Mouse (Mus musculus): Measurements from ENCODE around the gene Nol4l. TPM values are rescaled to one million over a fixed set of nuclear protein-coding genes. Genes with fewer than 3 reads are reported as not detected.

Nol4l gene
- 1 to 10 TPM; 2.2 to 3.6 (median 3.0) TPM for total RNA-seq (2022)

DNA sequence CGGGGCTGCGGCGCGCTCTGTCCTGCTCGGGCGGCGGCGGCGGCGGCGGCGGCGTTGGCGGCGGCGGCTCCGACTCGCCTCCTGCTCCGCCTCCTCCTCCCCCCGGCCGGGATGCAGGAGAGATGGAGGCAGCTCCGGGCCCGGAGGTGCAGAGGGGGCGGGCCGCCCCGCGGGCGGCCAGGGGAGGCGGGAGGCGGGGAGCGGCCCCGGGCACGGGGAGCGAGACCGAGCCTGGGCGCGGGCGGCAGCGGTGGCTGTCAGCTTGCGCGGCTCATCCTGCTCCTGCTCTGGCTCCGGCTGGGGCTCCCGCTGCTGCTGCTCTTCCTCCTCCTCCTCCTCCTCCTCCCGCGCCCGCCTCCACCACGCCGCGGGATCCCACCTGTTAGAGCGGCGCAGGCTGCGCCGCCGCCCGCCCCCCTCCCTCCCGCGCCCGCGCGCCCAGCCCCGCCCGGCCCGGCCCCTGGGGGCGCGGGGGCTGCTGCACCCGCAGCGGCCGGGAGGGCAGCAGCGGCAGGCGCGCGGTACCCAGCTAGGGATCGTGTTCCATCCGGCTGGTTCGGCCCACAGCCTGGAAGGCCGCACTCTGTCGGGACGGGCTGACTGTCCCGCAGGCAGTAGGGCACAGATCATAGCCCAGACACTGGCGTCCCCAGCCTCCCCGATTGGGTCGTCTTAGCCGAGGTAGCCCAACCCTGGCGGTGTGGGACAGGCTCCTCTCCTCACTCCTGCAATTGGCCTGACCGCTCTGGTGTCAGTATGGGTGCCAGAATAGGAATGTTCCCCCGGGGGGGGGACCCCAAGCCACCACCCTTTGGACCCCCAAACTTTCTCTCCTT, at the start of gene Nol4l:
Nol4l (minus strand) TSS at position 41 of the 836 bp plus-strand sequence.
- no peak for DNase-seq (ENCODE audit: low spot score)

DNA sequence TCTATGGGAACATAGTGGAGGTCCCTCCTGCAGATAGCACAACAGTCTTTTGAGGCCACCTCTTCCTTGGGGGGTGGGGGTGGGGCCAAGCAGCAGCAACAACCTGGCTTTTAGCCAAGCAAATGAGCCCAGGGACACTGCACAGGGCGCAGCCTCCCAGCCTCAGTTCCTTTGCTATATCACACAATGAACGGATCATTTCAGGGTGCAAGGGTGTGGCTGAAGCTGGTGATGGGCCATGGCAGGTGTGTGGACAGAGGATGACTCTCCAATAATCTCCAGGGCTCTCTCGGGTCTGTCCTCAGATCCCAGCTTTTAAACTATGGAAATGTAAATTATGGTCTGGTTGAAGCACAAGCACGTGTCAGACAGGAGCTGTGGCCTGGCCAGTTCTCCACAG, 47.4 kb upstream of the Nol4l start:
- no peak for DNase-seq (ENCODE audit: low spot score)

DNA sequence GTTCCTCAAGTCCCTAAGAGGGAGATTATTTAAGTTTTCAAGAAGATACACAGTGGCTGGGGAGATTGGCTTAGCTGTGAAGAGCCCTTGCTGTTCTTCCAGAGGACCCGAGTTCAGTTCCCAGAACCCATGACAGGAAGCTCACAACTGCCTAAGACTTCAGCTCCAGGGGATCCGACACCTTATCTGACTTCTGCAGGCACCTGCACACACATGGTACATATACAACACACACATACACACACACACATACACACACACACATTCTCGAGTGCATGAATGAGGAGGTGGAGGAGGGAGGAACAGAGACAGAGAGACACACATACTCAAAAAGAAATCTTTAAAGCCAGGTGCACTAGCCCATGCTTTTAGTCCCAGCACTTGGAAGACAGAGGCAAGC, 46.4 kb upstream of the Nol4l start:
- no peak for DNase-seq (ENCODE audit: low spot score)

DNA sequence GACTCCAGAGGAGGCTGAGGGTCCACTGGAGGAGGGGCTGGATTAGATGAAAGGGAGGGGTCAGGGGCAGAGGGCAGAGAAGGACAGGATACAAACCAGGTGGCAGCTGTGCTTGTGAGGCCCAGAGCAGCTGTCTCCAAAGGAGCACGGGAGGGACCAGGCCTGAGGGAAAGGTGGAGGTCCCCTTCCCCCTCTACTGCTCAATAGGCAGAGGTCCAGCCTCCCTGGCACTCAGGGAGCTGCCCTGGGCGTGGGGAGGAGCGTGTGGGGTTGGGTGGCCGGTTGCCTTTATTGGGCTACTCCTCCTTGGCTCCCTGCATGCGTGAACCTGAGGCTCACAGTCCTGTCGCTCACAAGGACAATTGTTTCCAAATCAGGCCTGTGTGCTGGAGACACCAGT, 45.8 kb upstream of the Nol4l start:
- no peak for DNase-seq (ENCODE audit: low spot score)

DNA sequence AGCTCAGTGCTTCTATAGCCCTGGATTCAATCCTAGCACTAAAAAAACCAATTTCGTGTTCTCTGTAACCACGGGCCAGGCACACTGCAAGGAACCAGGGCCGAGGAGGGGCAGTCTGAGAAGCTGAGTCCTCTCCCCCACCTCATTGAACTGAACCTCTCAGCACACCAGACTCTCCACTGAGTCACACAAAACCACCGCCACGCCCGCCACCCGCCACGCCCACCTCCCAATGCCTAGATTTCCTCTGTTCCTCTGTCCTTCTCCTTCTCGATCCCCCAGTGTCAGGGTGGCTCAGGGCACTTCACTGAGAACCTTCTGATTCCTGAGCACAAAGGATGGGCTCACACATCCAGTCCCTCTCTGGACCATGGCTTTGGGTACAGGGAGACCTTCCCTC, 43.3 kb upstream of the Nol4l start:
- no peak for DNase-seq (ENCODE audit: low spot score)

- DNase-seq (ENCODE audit: low spot score), result no peak
Observed at GRCm38 (mm10) chr2:153568541-153568940, 38.8 kb upstream of the Nol4l start.

DNA sequence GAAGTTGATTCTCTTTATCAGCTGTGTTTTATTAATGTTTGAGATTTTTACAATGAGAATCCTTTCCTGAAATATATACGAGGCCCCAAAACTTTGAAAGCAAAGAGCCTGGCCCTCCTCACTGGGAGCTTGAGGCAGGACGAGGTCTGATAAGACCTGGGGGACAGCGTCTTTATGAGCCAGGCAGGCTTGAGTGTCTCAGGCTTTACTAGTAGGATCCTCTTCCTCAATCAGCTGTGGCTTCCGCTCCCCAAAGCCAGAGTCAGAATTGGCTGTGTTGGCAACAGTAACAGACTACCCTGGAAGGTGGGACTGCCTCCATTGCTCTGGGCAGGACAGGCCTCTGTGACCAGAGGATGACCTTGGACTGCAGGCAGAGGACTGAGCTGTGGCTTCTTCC, 38.2 kb upstream of the Nol4l start:
- no peak for DNase-seq (ENCODE audit: low spot score)

- no peak for DNase-seq (ENCODE audit: low spot score)
Observed at GRCm38 (mm10) chr2:153564343-153564742, 34.6 kb upstream of the Nol4l start.

DNA sequence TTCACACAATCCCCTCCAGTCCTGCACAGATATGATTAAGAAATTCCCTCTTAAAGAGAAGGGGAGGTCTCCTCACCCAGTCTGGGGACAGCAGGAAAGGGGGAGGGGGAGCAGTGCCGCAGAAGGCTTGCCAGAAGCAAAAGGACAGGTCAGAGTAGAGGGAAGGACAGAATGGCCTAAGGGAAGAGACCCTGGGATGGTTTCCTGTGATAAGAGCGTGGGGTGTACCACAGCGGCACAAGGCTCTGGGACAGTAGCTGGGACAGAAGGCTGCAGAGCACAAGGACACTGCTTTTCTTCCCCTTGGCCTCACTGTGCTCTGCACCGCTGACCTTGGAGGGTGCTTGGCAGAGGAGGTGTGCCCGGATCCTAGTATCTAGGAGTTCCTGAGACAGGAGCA, 31.8 kb upstream of the Nol4l start:
- DNase-seq (ENCODE audit: low spot score), result no peak

- peak; percentile 37 for DNase-seq (ENCODE audit: low spot score)
Observed at GRCm38 (mm10) chr2:153560664-153561541, 31.1 kb upstream of the Nol4l start.

DNA sequence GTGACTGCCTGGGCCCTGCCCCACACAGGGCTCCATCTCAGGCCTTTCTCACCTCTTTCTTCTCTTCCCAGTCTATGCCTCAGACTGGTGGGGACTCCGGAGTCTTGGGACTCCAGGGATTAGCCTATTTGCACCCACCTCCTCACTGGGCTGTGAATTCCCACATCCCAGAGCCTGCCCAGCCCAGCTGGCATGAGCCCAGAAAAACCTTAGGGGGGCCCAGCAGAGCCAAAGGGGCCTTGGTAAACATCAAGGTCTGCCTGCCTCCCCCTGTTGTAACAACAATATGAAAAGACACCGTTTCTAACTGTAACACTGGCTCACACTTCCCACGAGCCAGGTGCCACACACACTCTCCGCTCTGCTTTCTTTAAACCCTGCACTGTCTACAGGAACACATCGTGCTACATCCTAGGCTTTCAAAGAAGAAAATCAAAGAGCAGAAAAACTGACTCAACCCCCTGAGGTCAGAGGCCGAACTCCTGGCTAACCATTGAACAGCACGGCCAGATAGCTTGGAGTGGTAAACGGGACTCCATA, 29.9 kb upstream of the Nol4l start:
- no peak for DNase-seq (ENCODE audit: low spot score)

DNA sequence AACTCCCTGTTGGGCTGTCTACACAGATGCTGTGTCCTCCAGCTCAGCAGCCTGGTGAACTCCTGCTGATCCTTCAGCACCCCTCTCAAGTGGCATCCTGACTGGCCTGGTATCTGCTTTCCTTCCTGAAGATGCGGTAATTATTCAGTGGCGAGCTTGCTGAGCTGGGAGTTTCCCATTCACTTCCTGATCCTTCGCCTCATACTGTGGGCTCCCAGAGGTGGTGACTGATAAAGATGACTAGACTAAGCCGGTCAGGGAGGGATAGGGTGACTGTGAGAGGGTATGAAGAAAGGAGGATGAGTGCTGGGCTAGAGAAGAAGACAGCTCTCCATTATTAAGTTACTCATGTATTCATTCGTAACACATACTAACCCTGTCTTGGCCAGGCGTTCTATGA, 28.7 kb upstream of the Nol4l start:
- no peak for DNase-seq (ENCODE audit: low spot score)

GRCm38 (mm10) chr2:153557259-153557658, 27.5 kb upstream of the Nol4l start:
- DNase-seq (ENCODE audit: low spot score), result no peak

DNA sequence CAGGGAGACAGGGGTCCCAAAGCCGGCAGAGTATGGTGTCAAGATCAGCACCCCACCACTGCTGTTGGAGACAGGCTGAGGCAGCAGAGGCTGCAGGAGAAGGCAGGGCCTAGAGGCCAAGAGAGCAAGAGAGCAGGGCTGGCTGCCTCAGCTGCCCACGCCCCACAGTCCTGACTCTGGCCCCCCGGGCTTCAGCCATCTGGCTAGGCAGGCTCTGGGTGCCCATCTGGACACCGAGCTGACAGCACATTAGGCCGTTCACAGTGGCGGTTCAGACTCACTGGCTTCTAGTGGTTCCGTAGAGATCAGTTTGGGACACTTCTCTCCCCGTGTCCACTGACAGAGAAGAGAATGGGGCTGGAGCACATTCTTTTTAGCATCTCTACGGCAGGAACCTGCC, 26.4 kb upstream of the Nol4l start:
- DNase-seq (ENCODE audit: low spot score), result no peak

GRCm38 (mm10) chr2:153554543-153554942, 24.8 kb upstream of the Nol4l start:
- no peak for DNase-seq (ENCODE audit: low spot score)

DNA sequence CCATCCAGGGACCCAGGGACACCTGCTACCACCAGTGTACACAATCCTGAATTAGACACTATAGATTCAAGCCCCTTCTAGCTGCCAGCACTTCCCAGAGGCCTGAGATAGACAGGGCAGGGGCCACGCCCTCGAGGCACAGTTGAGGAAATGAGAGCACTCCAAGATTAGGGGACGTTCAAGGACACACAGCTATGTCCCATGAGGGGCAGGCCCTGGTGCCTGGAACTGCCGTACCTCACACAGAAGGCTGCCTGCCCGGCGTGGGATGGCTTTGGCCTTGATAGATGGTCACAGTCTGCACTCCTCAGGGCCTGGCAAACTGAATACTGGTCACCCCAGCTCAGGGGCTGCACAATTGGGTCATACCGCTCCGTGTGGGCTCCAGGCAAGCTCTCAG, 19.7 kb upstream of the Nol4l start:
- no peak for DNase-seq (ENCODE audit: low spot score)

DNA sequence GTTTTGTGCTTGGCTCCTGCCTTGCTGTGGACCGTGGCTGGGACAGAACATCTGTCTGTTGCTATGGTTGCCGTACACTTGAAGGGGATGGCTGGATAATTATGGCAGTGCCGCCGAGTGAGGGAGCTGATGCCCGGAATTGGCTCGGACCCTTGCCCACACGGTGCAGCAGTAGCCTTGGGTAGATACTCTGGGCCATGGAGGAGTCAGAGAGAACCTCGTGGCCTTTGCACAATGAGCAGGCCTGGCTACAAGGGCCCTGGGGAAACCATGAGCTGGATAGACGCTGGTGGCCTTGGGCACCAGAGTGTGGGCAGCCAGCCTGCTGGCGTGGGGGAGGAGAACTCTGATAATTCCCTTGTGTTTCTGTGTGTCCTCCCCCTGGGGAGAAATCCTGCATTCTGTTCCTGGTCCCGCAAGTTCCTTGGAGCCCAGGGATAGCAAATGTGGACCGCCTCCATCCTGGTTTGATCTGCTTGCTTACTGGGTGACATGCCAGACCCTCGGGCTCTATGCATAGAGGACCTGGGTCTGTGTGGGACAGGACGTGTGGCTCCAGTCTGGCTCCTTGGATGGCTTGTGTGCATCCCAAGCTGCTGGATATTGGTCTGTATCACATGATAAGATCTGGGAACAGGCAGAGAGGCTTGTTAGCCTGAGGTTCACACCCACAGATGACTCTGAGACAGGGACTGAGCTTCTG, 18.6 kb upstream of the Nol4l start:
- DNase-seq (ENCODE audit: low spot score), result no peak

DNA sequence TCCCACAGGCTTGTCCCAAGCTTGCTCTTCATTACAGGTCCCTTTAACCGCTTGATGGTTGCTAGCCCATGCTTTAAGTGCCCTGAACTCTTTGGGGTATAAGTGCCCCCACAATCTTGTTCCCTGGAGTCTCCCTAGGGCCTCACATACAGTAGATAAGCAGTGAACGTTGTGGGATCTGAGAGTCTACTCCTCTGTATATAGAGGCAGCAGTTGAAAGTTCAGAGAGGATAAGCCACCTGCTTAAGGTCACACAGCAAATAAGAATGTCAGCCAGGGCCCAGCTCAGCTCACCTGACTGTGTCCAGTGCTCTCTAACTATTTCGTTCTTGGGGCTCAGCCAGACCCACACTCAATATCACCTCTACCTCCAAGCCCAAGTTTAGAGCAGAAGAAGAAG, 17.9 kb upstream of the Nol4l start:
- DNase-seq (ENCODE audit: low spot score), result no peak

GRCm38 (mm10) chr2:153546972-153547371, 17.2 kb upstream of the Nol4l start:
- DNase-seq (ENCODE audit: low spot score), result no peak

GRCm38 (mm10) chr2:153546471-153546870, 16.7 kb upstream of the Nol4l start:
- no peak for DNase-seq (ENCODE audit: low spot score)

DNA sequence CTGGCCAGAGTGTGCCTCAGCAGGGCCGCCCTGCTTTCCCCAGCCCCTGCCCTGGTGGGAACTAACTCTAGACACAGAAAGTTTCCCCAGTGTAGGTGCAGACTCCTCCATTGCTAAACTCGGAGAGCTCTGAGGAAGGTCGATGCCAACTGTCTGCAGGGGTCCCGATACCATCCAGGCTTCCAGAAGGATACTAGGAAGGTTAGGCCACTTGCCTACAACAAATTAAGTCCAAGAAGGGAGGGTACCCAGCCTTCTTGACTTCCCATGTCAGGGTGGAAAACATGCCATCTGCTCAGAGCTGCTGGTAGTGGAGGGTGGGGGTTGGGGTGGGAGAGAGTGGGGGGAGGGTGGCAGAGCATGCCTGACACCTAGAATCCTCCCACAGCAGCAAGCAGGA, 15.0 kb upstream of the Nol4l start:
- DNase-seq (ENCODE audit: low spot score), result no peak

All from heart, adult 8-10 months (tissue).